Mouse (Mus musculus) liver, postnatal 0 days (tissue): ENCODE results near the gene Ankrd13d. TPM values are rescaled to one million over a fixed set of nuclear protein-coding genes. Genes with fewer than 3 reads are reported as not detected.

Source experiments
- ATAC-seq: fragments of 200-750 bp; cut with Nextera tagmentation; 2 replicates; pipeline ENCODE4 v1.8.0; 2017; ENCODE audit warnings: mild to moderate bottlenecking, moderate library complexity
- DNase-seq: peaks from one replicate; pipeline ENCODE4 v3.0.0-alpha.2; 2016
- H3K27ac ChIP-seq: fragments of 300-500 bp; sonication (generic); 2 replicates; pipeline ENCODE4 v1.5.1; 2014; ENCODE audit warnings: antibody characterized with exemption, moderate library complexity, mild to moderate bottlenecking, low read depth
- H3K27me3 ChIP-seq: fragments of 300-500 bp; sonication (generic); 2 replicates; pipeline ENCODE4 v1.6.1; 2014; ENCODE audit warnings: low read length, control low read depth, mixed read lengths; ENCODE audit not compliant: insufficient read depth
- H3K36me3 ChIP-seq: fragments of 300-500 bp; sonication (generic); replicated peaks from 2 replicates; pipeline ENCODE4 v1.6.1; 2014; ENCODE audit warnings: mild to moderate bottlenecking, control low read depth, low read length, moderate library complexity, mixed read lengths; ENCODE audit not compliant: insufficient read depth
- H3K4me1 ChIP-seq: fragments of 300-500 bp; sonication (generic); 2 replicates; pipeline ENCODE4 v1.6.1; 2014; ENCODE audit warnings: antibody characterized with exemption, mild to moderate bottlenecking, control low read depth; ENCODE audit not compliant: insufficient read depth
- H3K4me2 ChIP-seq: fragments of 300-500 bp; sonication (generic); 2 replicates; pipeline ENCODE4 v1.6.1; 2014; ENCODE audit warnings: low read depth, mild to moderate bottlenecking, low read length, moderate library complexity, mixed read lengths
- H3K4me3 ChIP-seq: fragments of 300-500 bp; sonication (generic); 2 replicates; pipeline ENCODE4 v1.5.1; 2014; ENCODE audit warnings: low read depth, low read length
- H3K9ac ChIP-seq: fragments of 300-500 bp; sonication (generic); replicated peaks from 2 replicates; pipeline ENCODE4 v1.6.1; 2014; ENCODE audit warnings: mild to moderate bottlenecking, moderate library complexity
- H3K9me3 ChIP-seq: fragments of 300-500 bp; sonication (generic); 2 replicates; pipeline ENCODE4 v1.6.1; 2016; ENCODE audit warnings: mild to moderate bottlenecking, control low read depth, low read length, mixed read lengths
- CTCF ChIP-seq: sonication (generic); IDR thresholded peaks from 2 replicates; pipeline ENCODE4 v1.5.1; 2016; ENCODE audit warnings: antibody characterized with exemption, low read depth
- EP300 ChIP-seq: IDR thresholded peaks from 2 replicates; pipeline ENCODE4 v1.6.1; 2016; ENCODE audit warnings: antibody characterized with exemption, low read depth, mild to moderate bottlenecking
- WGBS: fragments of 180-500 bp; shearing (Covaris S2); extraction: QIAGEN DNeasy Blood & Tissue Kit; methylation state at CpG from one replicate; pipeline ENCODE4 v1.1.7; 2014; ENCODE audit not compliant: insufficient replicate concordance; 5-methylcytosine and 5-hydroxymethylcytosine counted together
- polyA plus RNA-seq: library from polyadenylated mRNA; unstranded; fragments of >200 nt; fragmentation: Nextera tagmentation; extraction: Ambion mirVana; gene quantifications from 2 replicates; pipeline ENCODE4 v1.2.1, GENCODE M21; 2015

Ankrd13d gene
- polyA plus RNA-seq, 1 experiment from 2014 or later, result 0.54 TPM

DNA sequence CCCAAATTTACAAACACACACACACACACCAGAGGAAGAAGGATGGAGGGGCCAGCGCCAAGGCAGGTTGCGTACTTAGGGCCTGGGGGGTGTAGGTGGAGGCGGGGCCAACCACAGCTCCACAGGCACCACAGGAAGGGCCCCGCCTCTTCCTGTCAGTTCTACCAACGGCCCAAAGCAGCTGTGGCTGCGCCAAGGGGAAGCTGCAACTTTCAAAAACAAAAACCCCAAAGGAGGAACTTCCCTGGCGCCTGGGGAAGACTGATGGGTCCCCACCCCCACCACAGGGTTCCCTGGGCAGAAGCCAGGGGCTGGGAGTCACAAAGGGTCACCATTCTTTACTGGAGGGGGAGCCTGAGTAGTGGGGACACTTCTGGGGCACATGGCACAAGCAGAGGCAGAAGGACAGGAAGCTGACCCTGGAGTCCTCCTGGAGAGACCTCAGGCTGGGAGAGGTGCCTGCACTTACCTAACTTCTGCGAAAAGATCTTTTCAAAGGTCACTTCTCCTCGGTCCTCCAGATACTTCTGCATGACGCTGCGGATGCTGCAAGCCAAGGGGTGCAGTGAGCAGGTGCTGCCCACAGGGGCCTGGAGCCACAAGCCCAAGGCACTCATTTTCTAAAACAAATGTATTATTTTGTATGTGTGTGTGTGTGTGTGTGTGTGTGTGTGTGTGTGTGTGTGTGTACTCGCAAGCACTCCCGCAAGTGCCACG, 11.6 kb upstream of the Ankrd13d start:
- WGBS, result 37% methylated on average over 14 of the region's 14 CpGs
- no peaks in the 10 kb centered on the region for H3K9me3 ChIP-seq
- TF ChIP-seq CTCF (peak; percentile 24; the same call in 1 of the 2 replicates), EP300 (peak; percentile 78)
- H3K9ac ChIP-seq, result no peak overlapping the region; the same call in 1 of the 2 replicates
- peak overlapping the region; percentile 58 for H3K4me2 ChIP-seq
- H3K4me1 ChIP-seq, result peaks cover 45% of the 10 kb centered on the region
- peak; percentile 79 for DNase-seq
- H3K36me3 ChIP-seq, result peaks cover 52% of the 10 kb centered on the region
- no peaks in the 10 kb centered on the region for H3K27me3 ChIP-seq
- ATAC-seq, result peak; percentile 78
- H3K4me3 ChIP-seq, result no peak overlapping the region
- H3K27ac ChIP-seq, result peak overlapping the region; percentile 90

DNA sequence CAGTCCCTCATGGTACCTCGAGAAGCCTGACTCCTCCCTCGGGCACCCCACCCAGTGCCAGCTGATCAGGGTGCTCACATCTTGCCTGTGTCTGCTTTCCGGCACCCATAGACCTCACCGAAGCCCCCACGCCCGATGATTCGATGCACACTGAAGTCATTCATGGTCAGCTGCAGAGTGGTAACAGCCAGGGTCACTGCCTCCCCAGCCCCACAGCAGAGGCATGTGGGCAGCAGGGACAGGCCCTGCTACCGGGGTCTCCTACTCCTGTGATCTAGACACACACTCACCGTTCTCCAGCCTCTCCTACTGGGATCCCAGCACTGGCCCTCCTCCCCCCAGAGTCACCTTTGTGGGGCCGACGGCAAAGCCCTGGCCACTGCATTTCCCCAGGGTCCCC, 8.2 kb upstream of the Ankrd13d start:
- Histone ChIP-seq H3K9ac (no peak overlapping the region), H3K9me3 (no peaks in the 10 kb centered on the region), H3K27ac (no peak overlapping the region), H3K4me3 (no peak overlapping the region), H3K27me3 (no peaks in the 10 kb centered on the region), H3K36me3 (peaks cover 74% of the 10 kb centered on the region), H3K4me1 (peaks cover 15% of the 10 kb centered on the region), H3K4me2 (no peak overlapping the region)
- no peak for DNase-seq
- no peak for ATAC-seq
- no peak for TF ChIP-seq EP300
- TF ChIP-seq CTCF, result no peak
- 86% methylated on average over 11 of the region's 11 CpGs for WGBS

DNA sequence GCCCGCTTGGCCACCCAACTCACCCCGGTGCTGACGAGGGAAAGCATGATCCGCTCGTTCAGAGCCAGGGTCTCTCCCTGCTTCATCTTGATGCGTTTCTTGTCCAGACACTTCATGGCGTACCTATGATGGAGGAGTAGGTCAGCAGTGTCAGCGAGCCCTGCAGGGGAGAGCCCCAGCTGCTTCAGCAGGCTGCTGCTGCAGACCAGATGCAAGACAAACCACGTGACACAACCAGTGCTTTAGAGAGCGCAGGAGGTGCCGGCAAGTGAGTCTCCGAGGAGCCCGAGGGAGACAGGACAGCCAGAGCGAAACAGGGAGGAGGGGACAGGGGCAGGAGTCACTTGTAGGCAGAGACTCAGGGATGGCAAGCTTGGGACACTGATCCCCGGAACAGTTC, 7.8 kb upstream of the Ankrd13d start:
- Histone ChIP-seq H3K36me3 (peaks cover 76% of the 10 kb centered on the region), H3K9me3 (no peaks in the 10 kb centered on the region), H3K4me2 (no peak overlapping the region), H3K27ac (no peak overlapping the region), H3K4me1 (peaks cover 13% of the 10 kb centered on the region), H3K9ac (no peak overlapping the region), H3K27me3 (no peaks in the 10 kb centered on the region), H3K4me3 (no peak overlapping the region)
- no peak for ATAC-seq
- WGBS, result 87% methylated on average over 15 of the region's 15 CpGs
- no peak for TF ChIP-seq EP300
- TF ChIP-seq CTCF, result no peak
- DNase-seq, result no peak

DNA sequence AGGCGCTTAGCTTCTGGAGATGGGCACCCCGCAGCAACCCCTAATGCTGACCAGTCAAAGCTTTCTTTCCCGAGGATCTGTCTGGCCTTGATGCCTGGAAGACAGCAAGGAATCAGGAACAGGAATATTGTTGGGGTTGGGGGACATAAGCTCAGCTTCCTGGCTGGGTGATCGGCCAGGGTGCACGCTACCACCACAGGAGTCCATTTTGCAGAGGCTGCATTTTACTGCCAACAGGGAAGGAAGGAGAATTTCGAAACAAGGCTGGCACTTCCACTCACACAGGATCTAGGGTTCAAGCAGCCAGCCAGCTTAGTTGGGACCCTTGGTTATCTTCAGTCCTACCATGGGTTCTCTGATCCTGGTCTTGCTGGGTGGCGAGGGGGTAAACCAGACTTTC, 716 bp upstream of the Ankrd13d start:
- Histone ChIP-seq H3K9me3 (peaks cover 3% of the 10 kb centered on the region; the same call in 1 of the 2 replicates), H3K4me2 (peak overlapping the region; percentile 76), H3K27me3 (no peaks in the 10 kb centered on the region), H3K9ac (no peak overlapping the region), H3K4me3 (peak overlapping the region; percentile 59), H3K4me1 (peaks cover 19% of the 10 kb centered on the region), H3K27ac (peak overlapping the region; percentile 71), H3K36me3 (peaks cover 32% of the 10 kb centered on the region)
- ATAC-seq, result no peak
- 33% methylated on average over 7 of the region's 7 CpGs for WGBS
- no peak for DNase-seq
- TF ChIP-seq CTCF (0 out of 2 replicates have a peak, but pooled peaks have one; percentile 1), EP300 (no peak)

DNA sequence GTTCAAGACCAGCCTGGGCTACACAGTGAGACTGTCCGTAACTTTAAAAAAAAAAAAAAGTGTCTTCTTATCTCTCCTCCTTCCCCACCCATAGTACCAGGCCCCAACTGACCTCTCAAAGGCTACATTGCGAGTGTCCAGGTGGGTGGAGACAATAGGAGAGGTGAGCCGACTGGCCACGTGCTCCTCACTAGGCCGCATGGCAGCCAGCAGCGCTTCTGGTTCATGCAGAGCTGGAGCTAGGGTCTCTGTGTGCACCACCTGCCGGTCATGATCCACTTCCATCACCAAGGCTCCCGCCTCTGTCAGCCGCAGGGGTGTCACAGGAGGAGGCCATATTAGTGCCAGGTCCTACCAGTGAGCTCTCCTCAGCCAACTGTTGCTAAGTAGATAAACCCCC, 2.5 kb downstream of the Ankrd13d start:
- H3K9ac ChIP-seq, result no peak overlapping the region
- H3K9me3 ChIP-seq, result peaks cover 3% of the 10 kb centered on the region; the same call in 1 of the 2 replicates
- H3K36me3 ChIP-seq, result peaks cover 2% of the 10 kb centered on the region; the same call in 1 of the 2 replicates
- H3K4me3 ChIP-seq, result no peak overlapping the region
- H3K27me3 ChIP-seq, result no peaks in the 10 kb centered on the region
- peaks cover 19% of the 10 kb centered on the region for H3K4me1 ChIP-seq
- no peak overlapping the region for H3K4me2 ChIP-seq
- ATAC-seq (no peak), DNase-seq (no peak)
- no peak for TF ChIP-seq CTCF
- TF ChIP-seq EP300, result no peak
- 89% methylated on average over 9 of the region's 9 CpGs for WGBS
- H3K27ac ChIP-seq, result no peak overlapping the region

DNA sequence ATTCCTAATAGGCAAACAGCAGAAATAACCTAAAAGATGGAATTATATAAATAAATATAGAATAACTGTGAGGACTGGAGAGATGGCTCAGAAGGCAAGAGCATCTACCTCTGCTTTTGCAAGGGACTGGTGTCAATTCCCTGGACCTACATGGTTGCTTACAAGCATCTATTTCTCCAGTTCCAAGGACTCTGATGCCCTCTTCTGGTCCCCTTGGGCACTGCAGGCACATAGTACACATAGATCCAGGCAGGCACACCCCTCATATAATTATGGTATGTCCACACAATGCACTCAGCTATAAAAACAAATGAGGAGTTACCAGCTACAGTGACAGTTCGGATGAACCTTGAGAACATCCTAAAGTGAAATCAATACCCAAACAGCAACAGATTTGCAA, 3.5 kb downstream of the Ankrd13d start:
- H3K4me2 ChIP-seq, result no peak overlapping the region
- H3K27ac ChIP-seq, result no peak overlapping the region
- ATAC-seq (no peak), DNase-seq (no peak)
- 81% methylated on average over 1 of the region's 1 CpGs for WGBS
- peaks cover 3% of the 10 kb centered on the region; the same call in 1 of the 2 replicates for H3K9me3 ChIP-seq
- peaks cover 19% of the 10 kb centered on the region for H3K4me1 ChIP-seq
- no peaks in the 10 kb centered on the region for H3K27me3 ChIP-seq
- no peak overlapping the region for H3K4me3 ChIP-seq
- TF ChIP-seq CTCF, result peak; percentile 51
- TF ChIP-seq EP300, result no peak
- peaks cover 2% of the 10 kb centered on the region; the same call in 1 of the 2 replicates for H3K36me3 ChIP-seq
- no peak overlapping the region for H3K9ac ChIP-seq
